Comparison of ENCODE assay signal across 31 mouse cellular contexts in the genomic region with DNA sequence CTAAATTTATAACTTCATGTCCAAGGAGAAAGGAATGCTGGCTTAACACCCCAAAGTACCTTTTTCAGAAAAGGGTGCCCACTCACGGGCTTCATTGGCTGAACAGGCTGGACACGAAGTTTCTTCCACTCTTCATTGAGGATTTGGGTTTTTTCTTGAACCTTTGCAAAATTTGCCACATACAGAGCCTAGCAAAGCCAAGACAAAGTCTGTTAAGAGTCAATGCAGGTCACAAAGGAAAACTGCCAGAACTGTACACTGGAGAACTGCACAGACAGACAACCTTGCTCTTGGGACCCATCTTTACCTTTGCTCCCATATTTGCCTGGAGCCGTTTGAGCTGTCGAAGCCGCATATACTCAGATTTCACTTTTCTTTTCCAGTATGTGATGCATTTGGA. TPM values are rescaled to one million over a fixed set of nuclear protein-coding genes. Genes with fewer than 3 reads are reported as not detected.
DNase-seq lines count a peak whose midpoint lies in the region; ATAC-seq and TF ChIP-seq lines count a peak whose summit lies in the region.
"Had no signal": no experiment of that assay in that cellular context is flagged by ENCODE, and none has a peak within 500 bp of the region (broad histone marks: within the 10 kb centered on the region; RNA-seq: fewer than 3 reads in every experiment).

No protein-coding gene starts in this region.

- no peak overlapping the region for H3K27ac ChIP-seq in kidney, embryonic 14.5 days (ENCODE audit: low read depth, low read length)
- H3K27ac ChIP-seq in liver, postnatal 0 days (ENCODE audit: low read depth) = no peak overlapping the region
- H3K27ac ChIP-seq: embryonic facial prominence, embryonic 12.5 days; embryonic facial prominence, embryonic 15.5 days; gastrocnemius, adult 2 months; heart, embryonic 15.5 days; hindbrain, embryonic 10.5 days; hindbrain, embryonic 13.5 days had no signal

- peaks cover 37% of the 10 kb centered on the region for H3K36me3 ChIP-seq in kidney, embryonic 14.5 days (ENCODE audit: control insufficient read depth, insufficient read depth, low read length)
- peaks cover 33% of the 10 kb centered on the region for H3K36me3 ChIP-seq in liver, postnatal 0 days (replicated peaks; ENCODE audit: insufficient read depth, low read length)

- ATAC-seq in kidney, embryonic 14.5 days (ENCODE audit: low FRiP score, low TSS enrichment) = no peak
- no peak for ATAC-seq in liver, postnatal 0 days
- ATAC-seq: forebrain, embryonic 14.5 days; forebrain, postnatal 0 days; hindbrain, embryonic 16.5 days; Patski had no signal

- H3K4me2 ChIP-seq in kidney, embryonic 14.5 days (replicated peaks; ENCODE audit: low read depth, low read length) = no peak overlapping the region
- H3K4me2 ChIP-seq in liver, postnatal 0 days (ENCODE audit: low read depth, low read length) = no peak overlapping the region
- H3K4me2 ChIP-seq: embryonic facial prominence, embryonic 12.5 days; embryonic facial prominence, embryonic 15.5 days; heart, embryonic 12.5 days; heart, embryonic 15.5 days; hindbrain, embryonic 13.5 days had no signal

- peaks cover 15% of the 10 kb centered on the region for H3K4me1 ChIP-seq in kidney, embryonic 14.5 days (ENCODE audit: control insufficient read depth, insufficient read depth, low read length)
- H3K4me1 ChIP-seq in liver, postnatal 0 days (ENCODE audit: insufficient read depth) = peaks cover 7% of the 10 kb centered on the region
- H3K4me1 ChIP-seq: embryonic facial prominence, embryonic 12.5 days; embryonic facial prominence, embryonic 15.5 days; heart, embryonic 12.5 days; hindbrain, embryonic 10.5 days; hindbrain, embryonic 13.5 days had no signal

- no peak for TF ChIP-seq EP300 in liver, postnatal 0 days (IDR thresholded peaks at IDR 0.05; ENCODE audit: low read depth)

- no peaks in the 10 kb centered on the region for H3K9me3 ChIP-seq in kidney, embryonic 14.5 days (ENCODE audit: control insufficient read depth, low read length)
- no peaks in the 10 kb centered on the region for H3K9me3 ChIP-seq in liver, postnatal 0 days (ENCODE audit: low read length)
- H3K9me3 ChIP-seq: embryonic facial prominence, embryonic 12.5 days; embryonic facial prominence, embryonic 15.5 days; G1E; heart, embryonic 12.5 days; heart, embryonic 15.5 days; hindbrain, embryonic 10.5 days; hindbrain, embryonic 13.5 days had no signal

- peak; percentile 28 for DNase-seq in kidney, adult 11 months
- DNase-seq in kidney, adult 8-10 months = peak; percentile 14 to 54
- no peak for DNase-seq in kidney, postnatal 25 days
- DNase-seq in adipocyte (ENCODE audit: low spot score) = peak; percentile 60
- peak; percentile 18 to 38 for DNase-seq in kidney, postnatal 36 days
- no peak for DNase-seq in liver, postnatal 0 days
- DNase-seq: adrenal gland, adult 8-10 months; adrenal gland, postnatal 36 days; B cell, adult 2 months; cerebellum, adult 11 months; cerebellum, adult 2 months; cerebellum, adult 9-11 months; cerebellum, postnatal 25 days; forebrain, postnatal 0 days; gastrocnemius, adult 2 months; gastrocnemius, postnatal 14 days; heart, adult 18-20 months; heart, postnatal 10 days; heart, postnatal 36 days had no signal

- H3K27me3 ChIP-seq in kidney, embryonic 14.5 days (ENCODE audit: control insufficient read depth, insufficient read depth, low read length) = no peaks in the 10 kb centered on the region
- H3K27me3 ChIP-seq in liver, postnatal 0 days (ENCODE audit: insufficient read depth, low read length) = no peaks in the 10 kb centered on the region
- H3K27me3 ChIP-seq: CH12.LX; embryonic facial prominence, embryonic 12.5 days; embryonic facial prominence, embryonic 15.5 days; heart, embryonic 12.5 days; heart, embryonic 15.5 days; hindbrain, embryonic 13.5 days; Patski had no signal

- WGBS in kidney, embryonic 14.5 days = 88% methylated on average over 5 of the region's 5 CpGs
- WGBS in liver, postnatal 0 days (ENCODE audit: insufficient replicate concordance) = 85% methylated on average over 5 of the region's 5 CpGs

- TF ChIP-seq CTCF in liver, postnatal 0 days (IDR thresholded peaks at IDR 0.05; ENCODE audit: low read depth) = no peak

- H3K4me3 ChIP-seq in kidney, embryonic 14.5 days (ENCODE audit: low read length) = no peak overlapping the region
- no peak overlapping the region for H3K4me3 ChIP-seq in liver, postnatal 0 days (ENCODE audit: low read depth, low read length)
- H3K4me3 ChIP-seq: embryonic facial prominence, embryonic 12.5 days; embryonic facial prominence, embryonic 15.5 days; gastrocnemius, adult 2 months; heart, embryonic 12.5 days; heart, embryonic 15.5 days; hindbrain, embryonic 10.5 days; hindbrain, embryonic 13.5 days had no signal

- no peak overlapping the region for H3K9ac ChIP-seq in kidney, embryonic 14.5 days (ENCODE audit: low read depth, low read length)
- no peak overlapping the region for H3K9ac ChIP-seq in liver, postnatal 0 days (replicated peaks)
- H3K9ac ChIP-seq: embryonic facial prominence, embryonic 12.5 days; embryonic facial prominence, embryonic 15.5 days; forebrain, postnatal 0 days; heart, embryonic 12.5 days; heart, embryonic 15.5 days; hindbrain, embryonic 13.5 days had no signal

RNA-seq across cellular contexts. Expression of a gene that starts 9.3 kb away (rescaled TPM):
- 18.2 and 27.4 TPM in 2 replicates for polyA plus RNA-seq in kidney, embryonic 14.5 days (2014; fragmentation: Nextera tagmentation; extraction: Ambion mirVana)
- 4.2 and 5.0 TPM in 2 replicates for polyA plus RNA-seq in liver, postnatal 0 days (2015; fragmentation: Nextera tagmentation; extraction: Ambion mirVana)

RNA-seq across cellular contexts. Expression of a gene that starts 28.9 kb away (rescaled TPM):
- 248 and 275 TPM in 2 replicates for polyA plus RNA-seq in kidney, embryonic 14.5 days (2014; fragmentation: Nextera tagmentation; extraction: Ambion mirVana)
- 34.8 and 38.4 TPM in 2 replicates for polyA plus RNA-seq in liver, postnatal 0 days (2015; fragmentation: Nextera tagmentation; extraction: Ambion mirVana)

RNA-seq across cellular contexts. Expression of a gene that starts 36.6 kb away (rescaled TPM):
- 154 and 160 TPM in 2 replicates for polyA plus RNA-seq in kidney, embryonic 14.5 days (2014; fragmentation: Nextera tagmentation; extraction: Ambion mirVana)
- polyA plus RNA-seq in liver, postnatal 0 days (2015; fragmentation: Nextera tagmentation; extraction: Ambion mirVana) = 75.9 and 81.1 TPM in 2 replicates

RNA-seq across cellular contexts. Expression of a gene that starts 41.7 kb away (rescaled TPM):
- polyA plus RNA-seq in kidney, embryonic 14.5 days (2014; fragmentation: Nextera tagmentation; extraction: Ambion mirVana) = 0.24 and 0.51 TPM in 2 replicates
- 0.09 TPM in 2 replicates for polyA plus RNA-seq in liver, postnatal 0 days (2015; fragmentation: Nextera tagmentation; extraction: Ambion mirVana)
- polyA plus RNA-seq: G1E had no signal

RNA-seq across cellular contexts. Expression of a gene that starts 43.4 kb away (rescaled TPM):
- 18.9 and 28.1 TPM in 2 replicates for polyA plus RNA-seq in kidney, embryonic 14.5 days (2014; fragmentation: Nextera tagmentation; extraction: Ambion mirVana)
- 1.6 and 2.2 TPM in 2 replicates for polyA plus RNA-seq in liver, postnatal 0 days (2015; fragmentation: Nextera tagmentation; extraction: Ambion mirVana)

Comparison
In these comparisons a context has a peak if more than half of its experiments do, and no peak if none do; other contexts are left out.
1. DNase-seq: peak in kidney, adult 11 months (single experiment), kidney, adult 8-10 months (2 of 2), adipocyte (single experiment) and kidney, postnatal 36 days (2 of 2); none in kidney, postnatal 25 days (0 of 2) and liver, postnatal 0 days (single experiment).